Mouse (Mus musculus): ENCODE measurements around the gene Trip11. TPM values are rescaled to one million over a fixed set of nuclear protein-coding genes. Genes with fewer than 3 reads are reported as not detected.

Trip11 gene
- total and polyA plus RNA-seq, 3 experiments, result 5.1 to 12.8 (median 10.4) TPM

DNA sequence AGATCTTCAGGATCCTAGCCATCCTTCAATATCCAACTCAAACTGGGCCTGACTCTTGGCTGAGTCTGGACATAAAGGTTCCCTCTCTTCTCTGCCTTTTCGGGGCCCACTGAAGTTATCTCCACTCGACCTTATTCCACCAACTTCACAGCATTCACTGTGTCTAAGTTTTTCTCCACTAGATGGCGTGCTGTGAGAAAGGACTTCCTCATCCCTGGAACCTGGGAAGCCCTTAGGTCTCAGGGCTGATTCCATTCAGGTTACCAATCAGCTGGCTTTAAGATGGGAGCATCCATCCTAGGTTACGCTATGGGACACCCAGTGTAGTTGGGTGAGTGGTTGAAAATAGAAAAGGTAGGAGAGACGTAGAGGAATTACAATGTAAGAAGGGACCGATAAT, 101.9 kb downstream of the Trip11 start:
- TF ChIP-seq CTCF (conservative IDR thresholded peaks at IDR 0.05 in 1 of 2, IDR thresholded peaks at IDR 0.05 in 1 of 2; ENCODE audit: low read depth in 2 of 2, low read length in 2 of 2) (peak; percentile 44 to 66; a peak in 3 of 4 replicates), SMC3 (IDR thresholded peaks at IDR 0.05; ENCODE audit: low read depth, low read length) (peak; percentile 59), POLR2A (IDR thresholded peaks at IDR 0.05; ENCODE audit: low read depth, low read length) (no peak), RAD21 (IDR thresholded peaks at IDR 0.05; ENCODE audit: low read depth, low read length) (peak; percentile 28)
- dilution Hi-C loops (cut with MboI; ENCODE audit: extremely low pct_ligation_motif_present, extremely low pct_unique_long_range_greater_than_20kb, low sequenced_read_pairs) (no loop called here), in situ Hi-C loops (cut with MboI; ENCODE audit: low pct_ligation_motif_present, low pct_unique_long_range_greater_than_20kb, low sequenced_read_pairs) (loop anchor here (25.0 kb wide), 1 partner anchor 376 kb away; no protein-coding TSS in a partner anchor)
- H3K79me2 ChIP-seq (replicated peaks; ENCODE audit: control insufficient read depth, extremely low read depth, insufficient read depth, poor library complexity, severe bottlenecking), result no peaks in the 10 kb centered on the region
- H3K9ac ChIP-seq (ENCODE audit: insufficient read depth, low read depth), result no peak overlapping the region
- no peaks in the 10 kb centered on the region for H3K9me3 ChIP-seq (replicated peaks; ENCODE audit: low read length)
- DNase-seq (ENCODE audit: extremely low read depth), result peak; percentile 18
- no peak overlapping the region for H3K27ac ChIP-seq (ENCODE audit: insufficient read depth, low read depth)
- peaks cover 0 to 3% of the 10 kb centered on the region in 2 experiments; a peak in 1 of 4 replicates for H3K4me1 ChIP-seq (ENCODE audit: control insufficient read depth in 1 of 2, insufficient read depth in 2 of 2)
- H3K4me3 ChIP-seq (replicated peaks in 1 of 3; ENCODE audit: low read depth in 2 of 3, low read length in 2 of 3, poor library complexity in 1 of 3), result no peak overlapping the region
- H3K36me3 ChIP-seq (replicated peaks in 1 of 2; ENCODE audit: control insufficient read depth in 1 of 2, insufficient read depth in 1 of 2, low read length in 1 of 2), result no peaks in the 10 kb centered on the region
- peaks cover 3% of the 10 kb centered on the region for H3K27me3 ChIP-seq (replicated peaks)
- no peak overlapping the region for H3K4me2 ChIP-seq (ENCODE audit: insufficient read depth, low read depth, poor library complexity, severe bottlenecking)

DNA sequence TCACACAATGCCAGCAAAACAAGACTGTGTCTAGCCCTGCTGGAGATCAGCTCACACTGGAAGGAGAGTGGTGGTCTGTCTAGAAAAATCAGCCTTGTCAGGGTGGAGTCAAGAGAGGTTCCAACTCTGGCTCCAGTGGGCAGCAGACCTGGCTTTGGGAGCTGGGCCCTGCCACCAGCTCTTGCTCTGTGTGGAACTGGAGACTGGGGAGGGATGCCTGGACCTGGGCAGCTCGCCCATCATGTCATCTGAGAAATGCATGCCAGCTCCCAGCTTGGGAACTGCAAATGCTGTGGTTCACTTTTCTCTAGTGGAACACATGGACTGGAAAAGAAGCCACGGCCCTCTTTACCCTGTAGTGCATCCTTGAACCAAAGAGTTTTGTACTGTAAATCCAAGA, 102.6 kb downstream of the Trip11 start:
- Histone ChIP-seq H3K4me3 (replicated peaks in 1 of 3; ENCODE audit: low read depth in 2 of 3, low read length in 2 of 3, poor library complexity in 1 of 3) (no peak overlapping the region), H3K79me2 (replicated peaks; ENCODE audit: control insufficient read depth, extremely low read depth, insufficient read depth, poor library complexity, severe bottlenecking) (no peaks in the 10 kb centered on the region), H3K27me3 (replicated peaks) (peaks cover 3% of the 10 kb centered on the region), H3K36me3 (replicated peaks in 1 of 2; ENCODE audit: control insufficient read depth in 1 of 2, insufficient read depth in 1 of 2, low read length in 1 of 2) (no peaks in the 10 kb centered on the region), H3K9ac (ENCODE audit: insufficient read depth, low read depth) (no peak overlapping the region), H3K9me3 (replicated peaks; ENCODE audit: low read length) (no peaks in the 10 kb centered on the region), H3K27ac (ENCODE audit: insufficient read depth, low read depth) (no peak overlapping the region), H3K4me2 (ENCODE audit: insufficient read depth, low read depth, poor library complexity, severe bottlenecking) (no peak overlapping the region), H3K4me1 (ENCODE audit: control insufficient read depth in 1 of 2, insufficient read depth in 2 of 2) (peaks cover 0 to 3% of the 10 kb centered on the region in 2 experiments; a peak in 1 of 4 replicates)
- in situ Hi-C loops (cut with MboI; ENCODE audit: low pct_ligation_motif_present, low pct_unique_long_range_greater_than_20kb, low sequenced_read_pairs) (loop anchor here (25.0 kb wide), 1 partner anchor 377 kb away; no protein-coding TSS in a partner anchor), dilution Hi-C loops (cut with MboI; ENCODE audit: extremely low pct_ligation_motif_present, extremely low pct_unique_long_range_greater_than_20kb, low sequenced_read_pairs) (no loop called here)
- no peak for DNase-seq (ENCODE audit: extremely low read depth)
- no peak for TF ChIP-seq ZMIZ1 (IDR thresholded peaks at IDR 0.05; ENCODE audit: low read depth, low read length)
- no peak for TF ChIP-seq ZKSCAN1 (IDR thresholded peaks at IDR 0.05; ENCODE audit: borderline replicate concordance, low read depth, low read length)
- TF ChIP-seq NRF1 (IDR thresholded peaks at IDR 0.05; ENCODE audit: low read depth, low read length), result no peak
- no peak for TF ChIP-seq ETS1 (conservative IDR thresholded peaks at IDR 0.05; ENCODE audit: low read depth, low read length)
- TF ChIP-seq JUN (IDR thresholded peaks at IDR 0.05; ENCODE audit: insufficient read depth, low read depth, low read length), result no peak
- TF ChIP-seq POLR2A (IDR thresholded peaks at IDR 0.05; ENCODE audit: low read depth, low read length), result no peak
- TF ChIP-seq GABPA (IDR thresholded peaks at IDR 0.05; ENCODE audit: insufficient replicate concordance, low read depth, low read length), result no peak
- TF ChIP-seq MAZ (IDR thresholded peaks at IDR 0.05; ENCODE audit: low read depth, low read length), result no peak

DNA sequence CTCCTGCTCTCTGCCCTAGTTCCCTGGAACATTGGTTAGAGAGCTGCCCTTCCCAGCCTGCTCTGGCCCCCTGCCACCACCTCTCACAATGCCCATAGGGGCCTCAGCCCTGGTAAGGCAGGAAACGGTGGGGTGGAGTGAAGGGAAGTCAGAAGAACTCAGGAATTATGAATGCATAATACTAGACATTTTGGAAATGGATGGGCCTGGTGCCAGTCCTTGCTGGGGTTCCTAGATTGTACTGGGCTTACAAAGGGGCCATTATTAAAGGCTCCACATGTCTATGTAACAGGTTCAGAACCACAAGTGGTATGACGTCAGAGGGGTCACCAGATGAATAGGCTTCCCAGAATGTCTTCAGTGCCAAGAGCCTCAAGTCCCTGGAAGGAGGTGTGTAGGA, 105.7 kb downstream of the Trip11 start:
- Histone ChIP-seq H3K79me2 (replicated peaks; ENCODE audit: control insufficient read depth, extremely low read depth, insufficient read depth, poor library complexity, severe bottlenecking) (no peaks in the 10 kb centered on the region), H3K36me3 (replicated peaks in 1 of 2; ENCODE audit: control insufficient read depth in 1 of 2, insufficient read depth in 1 of 2, low read length in 1 of 2) (no peaks in the 10 kb centered on the region), H3K4me1 (ENCODE audit: control insufficient read depth in 1 of 2, insufficient read depth in 2 of 2) (no peaks in the 10 kb centered on the region), H3K9ac (ENCODE audit: insufficient read depth, low read depth) (no peak overlapping the region), H3K4me2 (ENCODE audit: insufficient read depth, low read depth, poor library complexity, severe bottlenecking) (no peak overlapping the region), H3K27me3 (replicated peaks) (peaks cover 3% of the 10 kb centered on the region), H3K9me3 (replicated peaks; ENCODE audit: low read length) (no peaks in the 10 kb centered on the region), H3K27ac (ENCODE audit: insufficient read depth, low read depth) (no peak overlapping the region), H3K4me3 (replicated peaks in 1 of 3; ENCODE audit: low read depth in 2 of 3, low read length in 2 of 3, poor library complexity in 1 of 3) (no peak overlapping the region)
- dilution Hi-C loops (cut with MboI; ENCODE audit: extremely low pct_ligation_motif_present, extremely low pct_unique_long_range_greater_than_20kb, low sequenced_read_pairs), result no loop called here
- TF ChIP-seq CHD2 (IDR thresholded peaks at IDR 0.05; ENCODE audit: low read length) (no peak), POLR2A (IDR thresholded peaks at IDR 0.05; ENCODE audit: low read depth, low read length) (no peak), SMC3 (IDR thresholded peaks at IDR 0.05; ENCODE audit: low read depth, low read length) (no peak), E2F4 (IDR thresholded peaks at IDR 0.05; ENCODE audit: insufficient replicate concordance, low read depth, low read length) (no peak), SIN3A (IDR thresholded peaks at IDR 0.05; ENCODE audit: low read length) (no peak), MAFK (IDR thresholded peaks at IDR 0.05; ENCODE audit: insufficient replicate concordance, low read length) (no peak), UBTF (IDR thresholded peaks at IDR 0.05; ENCODE audit: low read depth, low read length) (no peak), BHLHE40 (IDR thresholded peaks at IDR 0.05; ENCODE audit: low read depth, low read length) (no peak), CHD1 (IDR thresholded peaks at IDR 0.05; ENCODE audit: low read depth, low read length) (no peak), CTCF (conservative IDR thresholded peaks at IDR 0.05 in 1 of 2, IDR thresholded peaks at IDR 0.05 in 1 of 2; ENCODE audit: low read depth in 2 of 2, low read length in 2 of 2) (no peak), MYC (IDR thresholded peaks at IDR 0.05; ENCODE audit: low read depth, low read length) (no peak), MAX (IDR thresholded peaks at IDR 0.05; ENCODE audit: low read length) (no peak), IRF4 (IDR thresholded peaks at IDR 0.05; ENCODE audit: low read depth, low read length) (no peak), USF1 (IDR thresholded peaks at IDR 0.05; ENCODE audit: low read depth, low read length) (no peak), ZC3H11A (IDR thresholded peaks at IDR 0.05; ENCODE audit: low read depth, low read length) (no peak), TCF12 (IDR thresholded peaks at IDR 0.05; ENCODE audit: low read depth, low read length) (no peak), PAX5 (IDR thresholded peaks at IDR 0.05; ENCODE audit: low read length) (no peak)
- in situ Hi-C loops (cut with MboI; ENCODE audit: low pct_ligation_motif_present, low pct_unique_long_range_greater_than_20kb, low sequenced_read_pairs), result loop anchor here (25.0 kb wide), 1 partner anchor 380 kb away; no protein-coding TSS in a partner anchor
- no peak for DNase-seq (ENCODE audit: extremely low read depth)
